Mouse (Mus musculus): ENCODE measurements around the gene Plekha7. TPM values are rescaled to one million over a fixed set of nuclear protein-coding genes. Genes with fewer than 3 reads are reported as not detected.

Gene Plekha7
- polyA plus RNA-seq, 1 experiment from 2014 or later, result 10.4 TPM

DNA sequence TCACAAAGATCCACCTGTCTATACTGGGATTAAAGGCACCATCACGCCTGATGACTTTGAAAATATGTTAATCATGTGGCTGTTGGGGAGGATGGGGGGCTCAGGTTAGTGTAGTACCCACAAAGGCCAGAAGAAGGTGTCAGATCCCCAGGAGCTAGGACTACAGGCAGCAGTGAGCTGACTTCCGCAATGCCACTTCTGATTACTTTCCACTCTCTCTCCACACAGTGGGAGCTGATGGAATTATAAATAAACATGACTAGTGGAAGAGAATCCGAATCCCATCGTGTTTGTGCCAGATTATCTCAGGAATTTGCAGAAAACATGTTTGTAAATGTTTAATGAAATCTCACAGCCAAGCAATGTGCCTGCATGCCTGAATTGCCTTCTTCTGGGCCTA is 46.1 kb downstream of the Plekha7 start:
- Histone ChIP-seq H3K4me1 (peaks cover 21% of the 10 kb centered on the region; the same call in 1 of the 2 replicates), H3K4me2 (replicated peaks) (no peak overlapping the region), H3K36me3 (no peaks in the 10 kb centered on the region), H3K27me3 (replicated peaks) (no peaks in the 10 kb centered on the region), H3K27ac (no peak overlapping the region), H3K9me3 (no peaks in the 10 kb centered on the region), H3K4me3 (no peak overlapping the region), H3K9ac (no peak overlapping the region)
- 56% methylated on average over 4 of the region's 4 CpGs for WGBS
- no peak for ATAC-seq (ENCODE audit: low FRiP score, low read depth)

GRCm38 (mm10) chr7:116260826-116261615 is 47.2 kb downstream of the Plekha7 start:
- peaks cover 21% of the 10 kb centered on the region; the same call in 1 of the 2 replicates for H3K4me1 ChIP-seq
- H3K4me2 ChIP-seq (replicated peaks), result no peak overlapping the region
- 75% methylated on average over 4 of the region's 4 CpGs for WGBS
- H3K27me3 ChIP-seq (replicated peaks), result no peaks in the 10 kb centered on the region
- H3K36me3 ChIP-seq, result no peaks in the 10 kb centered on the region
- no peak overlapping the region for H3K9ac ChIP-seq
- ATAC-seq (ENCODE audit: low FRiP score, low read depth), result no peak
- H3K9me3 ChIP-seq, result no peaks in the 10 kb centered on the region
- no peak overlapping the region for H3K4me3 ChIP-seq
- H3K27ac ChIP-seq, result no peak overlapping the region

- H3K27ac ChIP-seq, result no peak overlapping the region
- no peaks in the 10 kb centered on the region for H3K27me3 ChIP-seq (replicated peaks)
- WGBS, result 90% methylated on average over 17 of the region's 17 CpGs
- no peaks in the 10 kb centered on the region for H3K9me3 ChIP-seq
- H3K9ac ChIP-seq, result no peak overlapping the region
- no peak overlapping the region for H3K4me3 ChIP-seq
- peaks cover 13% of the 10 kb centered on the region; the same call in 1 of the 2 replicates for H3K4me1 ChIP-seq
- no peaks in the 10 kb centered on the region for H3K36me3 ChIP-seq
- ATAC-seq (ENCODE audit: low FRiP score, low read depth), result no peak
- H3K4me2 ChIP-seq (replicated peaks), result no peak overlapping the region
Measured at GRCm38 (mm10) chr7:116258464-116259185, 49.6 kb downstream of the Plekha7 start.

DNA sequence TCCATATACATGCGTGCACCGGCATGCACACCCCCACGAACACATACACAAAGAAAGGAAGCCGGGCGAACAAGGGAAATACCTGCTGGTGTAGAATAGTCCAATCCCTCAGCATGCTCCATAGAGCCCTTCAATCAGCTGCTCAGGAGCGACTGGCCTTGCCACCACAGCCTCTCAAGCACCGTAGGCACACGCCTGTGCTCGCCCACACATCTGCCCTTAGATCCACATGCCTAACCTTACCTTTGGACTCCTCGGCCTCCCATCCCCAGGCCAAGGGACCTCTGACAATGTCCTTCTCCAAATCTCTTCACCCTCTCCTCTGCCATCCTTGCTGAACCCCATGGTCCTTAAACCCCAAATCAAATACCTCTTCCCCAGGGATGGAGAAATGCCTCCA is 50.2 kb downstream of the Plekha7 start:
- Histone ChIP-seq H3K4me1 (peaks cover 8% of the 10 kb centered on the region; the same call in 1 of the 2 replicates), H3K36me3 (no peaks in the 10 kb centered on the region), H3K4me3 (no peak overlapping the region), H3K27me3 (replicated peaks) (no peaks in the 10 kb centered on the region), H3K27ac (no peak overlapping the region), H3K4me2 (replicated peaks) (no peak overlapping the region), H3K9me3 (no peaks in the 10 kb centered on the region), H3K9ac (no peak overlapping the region)
- ATAC-seq (ENCODE audit: low FRiP score, low read depth), result no peak
- WGBS, result 95% methylated on average over 10 of the region's 10 CpGs

- Histone ChIP-seq H3K27me3 (replicated peaks) (no peaks in the 10 kb centered on the region), H3K4me1 (no peaks in the 10 kb centered on the region), H3K4me2 (replicated peaks) (no peak overlapping the region), H3K36me3 (no peaks in the 10 kb centered on the region), H3K9me3 (no peaks in the 10 kb centered on the region), H3K4me3 (no peak overlapping the region), H3K9ac (no peak overlapping the region), H3K27ac (no peak overlapping the region)
- no peak for ATAC-seq (ENCODE audit: low FRiP score, low read depth)
- 92% methylated on average over 5 of the region's 5 CpGs for WGBS
Measured at GRCm38 (mm10) chr7:116255664-116256063, 52.5 kb downstream of the Plekha7 start.

- Histone ChIP-seq H3K9ac (no peak overlapping the region), H3K4me2 (replicated peaks) (no peak overlapping the region), H3K27me3 (replicated peaks) (no peaks in the 10 kb centered on the region), H3K36me3 (no peaks in the 10 kb centered on the region), H3K4me1 (no peaks in the 10 kb centered on the region), H3K4me3 (no peak overlapping the region), H3K9me3 (no peaks in the 10 kb centered on the region), H3K27ac (no peak overlapping the region)
- no peak for ATAC-seq (ENCODE audit: low FRiP score, low read depth)
- 93% methylated on average over 5 of the region's 5 CpGs for WGBS
Measured at GRCm38 (mm10) chr7:116254660-116255059, 53.5 kb downstream of the Plekha7 start.

DNA sequence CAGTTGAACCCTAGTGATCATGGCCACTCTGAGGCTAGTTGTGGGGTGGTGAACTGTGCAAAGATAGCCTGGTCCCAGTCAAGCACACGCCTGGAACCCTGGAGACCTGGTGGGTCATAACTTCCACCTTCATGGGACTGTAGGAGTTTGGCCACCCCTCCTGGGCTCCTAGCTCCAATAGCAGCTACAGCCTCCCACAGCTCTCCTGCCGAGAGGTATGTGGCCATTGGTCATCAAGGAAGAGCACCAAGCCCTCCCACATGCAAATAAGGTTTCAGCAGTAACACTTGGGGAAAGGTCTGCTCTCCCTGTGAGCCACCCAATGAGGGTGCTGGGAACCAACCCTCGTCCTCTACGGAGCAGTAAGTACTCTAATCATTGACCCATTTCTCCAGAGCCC is 55.7 kb downstream of the Plekha7 start:
- Histone ChIP-seq H3K9ac (no peak overlapping the region), H3K4me1 (no peaks in the 10 kb centered on the region), H3K4me2 (replicated peaks) (no peak overlapping the region), H3K4me3 (no peak overlapping the region), H3K27me3 (replicated peaks) (no peaks in the 10 kb centered on the region), H3K9me3 (no peaks in the 10 kb centered on the region), H3K36me3 (no peaks in the 10 kb centered on the region), H3K27ac (no peak overlapping the region)
- ATAC-seq (ENCODE audit: low FRiP score, low read depth), result no peak
- WGBS, result 78% methylated on average over 4 of the region's 4 CpGs

GRCm38 (mm10) chr7:116251516-116251915 is 56.7 kb downstream of the Plekha7 start:
- H3K27ac ChIP-seq, result no peak overlapping the region
- H3K4me1 ChIP-seq, result peaks cover 9% of the 10 kb centered on the region; the same call in 1 of the 2 replicates
- 87% methylated on average over 3 of the region's 3 CpGs for WGBS
- ATAC-seq (ENCODE audit: low FRiP score, low read depth), result no peak
- H3K4me2 ChIP-seq (replicated peaks), result no peak overlapping the region
- H3K27me3 ChIP-seq (replicated peaks), result no peaks in the 10 kb centered on the region
- no peaks in the 10 kb centered on the region for H3K36me3 ChIP-seq
- no peak overlapping the region for H3K4me3 ChIP-seq
- no peak overlapping the region for H3K9ac ChIP-seq
- no peaks in the 10 kb centered on the region for H3K9me3 ChIP-seq

DNA sequence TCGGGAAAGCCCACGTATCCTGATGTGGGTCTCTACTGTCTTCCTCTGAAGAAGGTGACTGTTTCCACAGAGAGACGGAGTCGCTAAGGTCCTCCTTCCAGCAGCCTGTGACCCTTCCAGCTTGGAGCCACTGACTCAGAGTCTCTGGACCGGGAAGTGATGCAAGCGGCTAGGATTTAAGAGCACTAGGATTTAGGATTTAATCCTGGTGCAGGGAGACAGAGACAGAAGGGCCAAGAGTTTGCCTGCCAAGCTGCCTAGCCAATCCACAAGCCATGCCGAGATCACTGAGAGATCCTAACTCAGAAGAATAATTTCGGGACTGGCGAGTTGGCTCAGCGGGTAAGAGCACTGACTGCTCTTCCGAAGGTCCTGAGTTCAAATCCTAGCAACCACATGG is 59.6 kb downstream of the Plekha7 start:
- Histone ChIP-seq H3K4me2 (replicated peaks) (no peak overlapping the region), H3K4me3 (no peak overlapping the region), H3K4me1 (peaks cover 23% of the 10 kb centered on the region), H3K27me3 (replicated peaks) (no peaks in the 10 kb centered on the region), H3K9ac (no peak overlapping the region), H3K27ac (no peak overlapping the region), H3K9me3 (no peaks in the 10 kb centered on the region), H3K36me3 (no peaks in the 10 kb centered on the region)
- WGBS, result 96% methylated on average over 11 of the region's 11 CpGs
- no peak for ATAC-seq (ENCODE audit: low FRiP score, low read depth)

- no peak overlapping the region for H3K9ac ChIP-seq
- no peak overlapping the region for H3K4me3 ChIP-seq
- 0 out of 2 replicates have a peak, but pooled peaks have one; percentile 15 for ATAC-seq (ENCODE audit: low FRiP score, low read depth)
- 9% methylated on average over 7 of the region's 7 CpGs for WGBS
- no peaks in the 10 kb centered on the region for H3K36me3 ChIP-seq
- H3K27me3 ChIP-seq (replicated peaks), result no peaks in the 10 kb centered on the region
- H3K4me2 ChIP-seq (replicated peaks), result peak overlapping the region; percentile 41
- H3K9me3 ChIP-seq, result no peaks in the 10 kb centered on the region
- peaks cover 23% of the 10 kb centered on the region for H3K4me1 ChIP-seq
- no peak overlapping the region for H3K27ac ChIP-seq
Measured at GRCm38 (mm10) chr7:116247377-116247729, 60.8 kb downstream of the Plekha7 start.

GRCm38 (mm10) chr7:116246696-116247376 is 61.3 kb downstream of the Plekha7 start:
- Histone ChIP-seq H3K27me3 (replicated peaks) (no peaks in the 10 kb centered on the region), H3K9ac (no peak overlapping the region), H3K36me3 (no peaks in the 10 kb centered on the region), H3K27ac (no peak overlapping the region), H3K4me3 (no peak overlapping the region), H3K4me2 (replicated peaks) (peak overlapping the region; percentile 41), H3K4me1 (peaks cover 23% of the 10 kb centered on the region), H3K9me3 (no peaks in the 10 kb centered on the region)
- 0 out of 2 replicates have a peak, but pooled peaks have one; percentile 17 for ATAC-seq (ENCODE audit: low FRiP score, low read depth)
- WGBS, result 30% methylated on average over 15 of the region's 15 CpGs

Measured in neural tube, embryonic 12.5 days (tissue).